Mouse (Mus musculus) erythroblast, adult 5-6 weeks (primary cell): ENCODE data around the gene Elk3. TPM values are rescaled to one million over a fixed set of nuclear protein-coding genes. Genes with fewer than 3 reads are reported as not detected.

Experiments used
- ATAC-seq: replicated peaks from 2 replicates; pipeline ENCODE4 v1.8.0; 2016; ENCODE audit warnings: moderate number of reproducible peaks, mild to moderate bottlenecking, moderate TSS enrichment, inconsistent platforms; ENCODE audit not compliant: poor library complexity, low FRiP score, severe bottlenecking
- total RNA-seq, 2 experiments: library from RNA; stranded (forward) in 1 of 2; stranded (reverse) in 1 of 2; fragments of 150-400 nt in 1 of 2; fragments of 200-764, 138-1000 nt in 1 of 2; gene quantifications; 2 replicates each; pipeline versions ENCODE4 v1.2.3 to v1.2.4; 2015 to 2017; ENCODE audit warnings: low replicate concordance in 2 of 2

Elk3 gene
- total RNA-seq, 2 experiments from 2014 or later, result 3.8 to 4.2 TPM

DNA sequence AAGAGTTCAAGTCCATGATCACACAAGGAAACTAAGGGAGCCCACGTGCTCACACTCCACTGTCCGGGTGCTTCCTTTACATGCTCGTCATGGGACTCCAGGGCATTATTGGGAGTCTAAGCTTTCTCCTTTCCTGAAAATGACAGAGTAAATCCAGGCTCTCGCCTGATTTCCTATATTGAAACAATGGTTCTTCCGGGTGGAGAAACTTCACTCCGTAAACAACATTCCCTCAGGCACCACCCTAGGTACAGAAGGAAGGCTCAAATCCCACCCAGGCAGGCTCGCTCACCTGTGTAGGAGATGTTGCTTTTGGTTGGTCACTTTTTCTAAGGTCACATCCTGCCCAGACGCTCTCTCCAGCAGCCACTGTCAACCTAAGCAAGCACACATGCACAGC is 9.1 kb downstream of the Elk3 start:
- ATAC-seq, result no peak

DNA sequence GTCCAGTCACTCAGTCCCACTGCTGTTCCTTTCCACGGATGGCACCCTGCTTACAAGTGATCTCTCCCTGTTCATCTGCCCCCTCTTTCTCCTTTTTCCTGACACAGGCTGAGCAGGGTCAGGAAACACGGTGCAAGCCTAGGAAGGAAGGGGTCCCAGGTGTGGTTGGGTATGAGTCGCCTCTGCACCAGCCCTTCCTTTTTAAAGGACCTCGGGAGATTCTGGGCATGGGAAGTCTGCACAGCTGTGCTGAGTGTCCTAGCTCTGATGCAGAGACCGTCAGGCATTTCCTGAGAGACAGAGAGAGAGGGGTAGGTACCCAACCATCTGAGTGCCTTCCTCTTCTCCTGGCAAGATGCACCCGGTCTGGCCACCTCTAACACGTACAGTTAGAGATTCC is 12.7 kb downstream of the Elk3 start:
- no peak for ATAC-seq

DNA sequence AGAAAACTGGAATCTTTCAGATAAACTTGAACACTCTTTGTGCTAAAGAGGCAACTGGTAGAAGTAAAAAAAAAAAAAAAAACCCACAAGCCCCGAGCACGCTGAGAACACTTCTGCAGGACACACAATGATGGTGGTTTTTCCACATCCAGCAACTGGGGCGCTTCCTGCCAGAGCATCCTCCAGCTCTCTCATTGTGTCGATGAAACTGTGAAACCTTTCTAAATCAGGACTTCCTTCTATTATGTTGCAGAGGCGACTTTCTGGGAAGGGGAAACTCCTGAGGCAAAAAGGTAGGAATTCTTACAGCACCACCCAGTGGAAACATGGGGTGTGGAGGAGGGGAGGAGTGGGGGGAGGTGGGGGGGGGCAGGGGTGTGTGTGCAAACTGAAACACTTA is 13.2 kb downstream of the Elk3 start:
- ATAC-seq, result no peak

DNA sequence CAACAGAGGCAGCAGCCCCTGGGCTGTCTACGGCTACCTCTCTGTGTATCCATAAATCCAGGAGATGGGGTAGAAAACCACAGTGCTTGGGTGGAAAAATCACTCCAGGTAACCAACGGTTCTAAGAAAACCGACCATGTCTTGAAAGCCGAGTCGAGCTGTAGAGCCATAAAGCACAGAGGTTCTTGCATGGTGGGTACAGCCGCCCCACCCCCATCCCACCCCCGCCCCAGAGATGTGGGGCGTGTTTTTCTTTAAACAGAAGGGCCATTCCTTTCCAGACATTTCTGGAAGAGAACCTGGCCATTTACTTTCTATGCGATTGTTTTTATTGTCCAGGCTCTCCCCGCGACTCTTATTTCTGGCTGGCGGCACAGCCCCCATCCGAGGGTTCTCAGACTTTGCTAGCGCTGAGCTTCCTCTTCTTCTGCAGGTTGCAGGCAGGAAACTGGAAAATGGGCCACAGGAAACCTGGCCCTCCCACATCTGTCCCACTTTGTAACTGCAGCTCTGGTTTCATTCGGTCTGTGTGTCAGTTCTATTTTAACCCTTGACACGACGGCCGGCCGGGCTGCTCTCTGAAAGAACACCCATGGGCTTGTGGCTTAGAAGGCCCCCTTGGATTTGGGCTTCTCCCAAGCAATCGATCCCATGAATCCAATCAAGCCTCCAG is 16.3 kb downstream of the Elk3 start:
- no peak for ATAC-seq

DNA sequence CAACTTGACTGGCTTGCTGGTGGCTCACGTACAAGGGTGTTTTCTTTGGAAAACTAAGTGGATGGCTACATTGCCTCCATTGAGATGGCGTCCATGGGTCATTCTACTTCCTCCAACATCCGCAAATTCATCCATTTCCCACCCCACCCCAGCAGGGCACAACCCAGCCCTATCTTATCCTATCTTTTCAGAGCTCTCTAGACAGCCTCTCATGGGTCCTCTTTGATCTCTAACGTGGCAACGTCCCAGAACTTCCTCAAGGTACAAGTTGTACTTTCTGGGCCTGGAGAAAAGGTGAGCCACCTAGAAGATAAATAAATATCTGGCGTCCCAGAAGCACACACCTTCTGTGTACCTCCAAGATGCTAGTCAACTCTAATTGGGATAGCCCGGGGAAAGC is 17.3 kb downstream of the Elk3 start:
- ATAC-seq, result no peak

DNA sequence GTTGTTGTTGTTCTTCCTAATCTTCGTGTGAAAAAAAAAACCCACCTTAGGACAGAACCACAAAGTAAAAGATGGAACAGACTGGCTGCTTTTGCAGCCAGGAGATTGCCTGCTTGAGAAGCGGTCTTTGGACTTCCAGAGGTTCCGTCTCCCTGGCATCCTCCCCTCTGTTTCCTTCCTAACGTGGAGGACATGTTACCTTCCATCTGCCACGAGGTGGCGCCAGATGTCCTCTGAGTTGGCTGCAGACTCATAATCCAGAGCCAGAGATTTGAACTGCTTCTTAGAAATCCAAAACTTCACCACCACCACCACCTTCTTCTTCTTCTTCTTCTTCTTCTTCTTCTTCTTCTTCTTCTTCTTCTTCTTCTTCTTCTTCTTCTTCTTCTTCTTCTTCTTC is 19.1 kb downstream of the Elk3 start:
- peak; percentile 77 for ATAC-seq

DNA sequence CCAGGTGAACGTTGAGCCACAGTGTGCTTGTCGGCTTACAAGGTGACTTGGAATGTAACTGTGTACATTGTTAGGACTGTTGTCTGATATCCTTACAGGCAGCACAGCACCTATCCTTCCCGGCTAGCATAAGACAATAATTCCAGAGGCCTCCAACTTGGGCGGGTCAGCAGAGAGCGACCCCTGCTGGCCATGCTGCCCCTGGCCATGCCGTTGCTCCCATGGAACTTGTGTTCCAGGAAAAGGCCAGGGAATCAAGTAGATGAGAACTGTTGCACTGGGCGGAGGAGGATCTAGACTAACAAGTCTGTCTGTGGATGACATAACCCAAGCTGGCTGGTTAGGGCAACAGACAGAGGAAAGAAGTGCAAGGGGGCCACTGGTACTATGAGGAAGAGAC is 19.6 kb downstream of the Elk3 start:
- ATAC-seq, result 0 out of 2 replicates have a peak, but pooled peaks have one; percentile 45

DNA sequence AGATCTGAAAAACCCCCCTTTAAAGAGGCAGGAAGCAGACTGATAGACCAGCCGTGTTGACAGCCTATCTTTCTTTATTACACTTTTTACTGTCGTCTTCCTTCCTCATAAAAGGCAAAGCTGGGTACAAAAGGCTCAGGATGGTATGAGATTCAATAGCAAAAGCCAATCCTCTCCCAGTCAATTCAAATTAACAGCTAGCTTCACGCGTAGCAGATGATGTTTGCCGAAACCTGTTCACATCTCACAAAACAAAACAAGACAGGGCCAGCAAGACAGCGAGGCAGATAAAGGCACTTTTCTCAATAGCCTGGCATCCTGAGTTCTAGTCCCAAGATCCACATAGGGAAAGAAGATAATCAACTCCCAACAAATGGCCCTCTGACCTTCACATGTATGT is 21.5 kb downstream of the Elk3 start:
- no peak for ATAC-seq

DNA sequence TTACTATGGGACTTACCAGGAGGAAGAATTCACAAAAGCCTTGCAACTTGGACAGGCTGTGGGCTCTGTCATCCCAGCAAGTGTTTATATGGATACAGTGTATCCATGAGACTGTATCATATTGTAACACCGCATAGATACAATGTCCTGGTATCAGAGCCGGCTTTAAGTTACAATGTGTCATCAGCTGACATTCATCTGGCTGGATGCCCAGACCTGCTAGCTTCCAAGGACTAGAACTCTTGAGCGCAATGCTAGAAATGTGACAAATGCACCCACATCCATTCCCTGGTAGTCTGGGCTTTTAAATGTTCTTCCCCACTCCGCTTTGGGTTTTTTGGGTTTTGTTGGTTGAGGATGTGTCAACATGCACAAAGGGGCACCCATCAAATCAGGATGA is 22.6 kb downstream of the Elk3 start:
- no peak for ATAC-seq

DNA sequence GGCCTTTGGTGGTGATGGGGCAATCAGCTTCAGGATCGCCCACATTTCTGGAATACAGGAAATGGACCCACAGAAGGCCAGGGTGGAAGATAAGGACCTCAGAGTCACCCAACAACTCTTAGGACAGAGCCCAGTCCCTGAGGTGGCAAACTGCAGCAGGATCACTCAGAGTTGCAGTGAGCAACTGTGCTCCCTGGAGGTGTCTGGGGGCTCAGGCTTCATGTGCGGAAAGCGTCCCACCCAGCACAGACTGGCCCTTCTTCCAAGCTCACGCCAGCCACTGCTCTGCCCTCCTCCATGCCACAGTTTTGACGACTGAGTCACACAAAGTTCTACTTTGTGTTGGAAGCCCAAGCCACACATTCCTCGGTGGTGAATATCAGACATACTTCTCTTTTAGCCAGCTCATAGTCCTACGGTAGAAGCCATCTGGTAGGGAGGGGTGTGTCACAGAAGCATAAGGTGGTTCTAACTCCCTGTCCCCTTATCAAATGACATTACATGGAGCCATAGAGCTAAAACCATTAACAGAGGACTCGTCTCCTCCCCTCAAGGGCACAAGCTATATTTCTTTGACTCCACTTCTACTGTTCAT is 23.3 kb downstream of the Elk3 start:
- no peak for ATAC-seq

DNA sequence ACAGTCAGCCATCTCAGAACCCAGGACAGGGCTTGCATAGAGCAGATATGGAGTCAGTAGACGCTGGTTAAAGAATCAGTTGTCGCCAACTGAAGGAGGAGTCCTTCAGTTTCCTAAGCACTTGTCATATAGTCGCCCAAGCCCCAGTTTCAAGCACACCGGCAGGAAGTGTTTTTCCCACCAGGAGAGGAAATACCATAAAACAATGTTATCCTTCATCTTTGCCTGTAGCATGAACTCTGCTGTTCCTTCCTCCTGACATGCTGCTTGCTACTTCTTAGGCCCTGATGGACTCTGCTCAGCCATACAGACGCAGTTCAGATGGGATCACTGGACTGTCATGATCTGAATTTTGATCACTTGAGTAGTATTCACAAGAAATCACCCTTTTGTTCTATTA is 25.4 kb downstream of the Elk3 start:
- no peak for ATAC-seq

DNA sequence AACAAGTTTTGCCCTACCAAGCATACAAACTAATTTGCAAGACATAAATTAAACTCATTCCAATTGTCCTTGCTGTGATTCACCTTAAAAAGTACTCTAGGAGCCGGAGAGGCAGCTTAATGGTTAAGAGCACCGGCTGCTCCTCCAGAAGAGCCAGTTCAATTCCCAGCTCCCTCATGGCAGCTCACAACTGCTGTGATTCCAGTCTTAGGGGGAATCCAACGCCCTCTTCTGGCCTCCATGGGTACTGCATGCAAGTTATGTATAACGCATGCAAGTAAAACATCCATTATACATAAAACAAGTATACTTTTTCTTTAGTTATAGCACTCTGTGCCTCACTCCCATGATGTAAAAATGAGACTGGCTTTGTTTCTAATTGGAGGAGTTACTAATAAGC is 27.7 kb downstream of the Elk3 start:
- ATAC-seq, result no peak

DNA sequence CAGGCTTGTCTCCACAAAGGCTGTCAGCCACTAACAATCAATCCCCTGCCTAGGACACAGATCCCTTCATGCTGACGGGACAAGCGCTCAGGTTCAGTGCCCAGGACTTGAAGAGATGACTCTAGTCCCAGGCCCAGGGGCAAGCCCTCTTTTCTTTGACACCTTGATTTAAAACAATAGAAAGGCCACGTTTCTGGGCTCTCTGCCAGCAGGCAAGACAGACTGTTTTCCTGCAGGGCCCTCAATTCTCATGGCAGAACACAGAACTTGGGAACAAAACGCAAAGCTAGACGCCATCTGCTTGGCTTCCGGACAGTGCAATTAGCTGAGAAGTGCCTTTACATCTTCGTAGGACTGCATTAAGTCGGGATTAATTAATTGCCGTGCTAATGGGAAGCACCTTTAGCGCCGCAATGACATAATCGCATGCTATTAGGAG is 28.4 kb downstream of the Elk3 start:
- no peak for ATAC-seq

DNA sequence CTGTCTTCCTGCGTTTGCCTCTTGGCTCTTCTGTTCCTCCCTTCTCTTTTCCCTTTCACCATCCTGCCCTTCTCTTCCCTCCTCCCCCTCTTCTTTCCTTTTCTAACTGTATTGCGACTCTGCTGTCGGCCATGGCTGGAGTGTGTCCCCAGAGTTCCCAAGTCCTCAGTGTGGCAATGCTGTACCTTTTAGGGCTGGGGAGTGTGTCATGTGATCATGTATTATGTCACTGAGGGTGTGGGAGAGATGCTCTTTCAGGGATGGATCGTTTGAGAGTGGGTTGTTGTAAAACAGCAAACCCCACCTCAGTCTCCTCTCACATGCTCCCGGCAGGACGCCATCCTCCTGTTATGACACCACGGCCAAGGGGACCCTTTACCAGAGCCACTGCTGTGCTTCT is 29.8 kb downstream of the Elk3 start:
- ATAC-seq, result no peak

DNA sequence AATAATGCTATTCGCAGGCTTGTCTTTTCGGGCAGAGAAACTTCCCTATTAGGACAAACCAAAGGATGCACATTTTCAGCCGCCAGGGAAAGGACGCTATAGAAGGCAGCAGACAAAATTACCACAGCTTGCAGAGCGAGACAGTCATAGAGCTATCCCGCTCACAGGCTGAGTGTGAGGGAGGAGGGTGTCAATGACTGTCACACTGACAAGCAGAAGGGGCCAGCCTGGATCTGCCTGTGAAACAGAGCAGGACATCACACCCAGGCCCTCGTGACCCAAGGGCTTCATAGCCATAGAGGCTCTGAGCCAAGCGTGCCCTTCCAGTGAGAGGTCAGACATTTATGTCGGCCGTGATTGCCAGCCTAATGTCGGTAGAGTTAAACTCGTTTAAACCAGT is 30.3 kb downstream of the Elk3 start:
- no peak for ATAC-seq

DNA sequence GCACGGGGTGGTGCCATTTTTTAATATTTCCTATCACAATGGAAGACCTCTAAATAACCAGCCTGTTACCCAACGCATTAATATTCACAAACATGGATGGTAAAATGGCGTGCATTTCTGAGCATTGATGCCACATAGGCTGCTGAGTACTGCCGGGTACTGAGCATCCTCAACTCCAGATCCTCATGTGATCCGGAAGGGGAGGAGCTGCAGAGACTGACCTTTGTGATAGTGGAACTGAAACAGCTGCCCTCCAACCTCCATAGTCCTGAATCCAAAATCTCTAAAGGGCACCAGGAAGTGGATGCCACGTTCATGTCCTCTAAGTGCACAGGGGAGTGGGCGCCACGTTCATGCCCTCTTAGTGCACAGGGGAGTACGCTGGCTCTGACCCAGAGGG is 31.9 kb downstream of the Elk3 start:
- no peak for ATAC-seq

DNA sequence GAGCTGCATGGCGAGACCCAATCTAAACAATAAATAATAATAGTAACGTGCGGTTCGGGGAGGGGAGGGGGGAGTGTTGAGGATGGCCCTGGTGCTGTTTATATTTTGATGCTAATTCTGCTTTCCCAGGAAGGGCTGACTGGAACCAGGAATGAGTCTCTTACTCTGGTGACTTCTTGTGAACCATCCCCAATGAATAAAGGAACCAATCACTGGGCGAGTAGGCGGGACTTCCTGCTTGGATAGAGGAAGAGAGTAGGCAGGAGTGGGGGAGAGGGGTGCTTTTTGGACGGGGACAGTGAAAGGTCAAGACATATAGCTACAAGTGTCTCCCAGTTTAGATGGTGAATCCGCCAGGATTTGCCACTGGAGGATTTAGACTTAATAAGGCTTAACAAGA is 32.6 kb downstream of the Elk3 start:
- no peak for ATAC-seq

DNA sequence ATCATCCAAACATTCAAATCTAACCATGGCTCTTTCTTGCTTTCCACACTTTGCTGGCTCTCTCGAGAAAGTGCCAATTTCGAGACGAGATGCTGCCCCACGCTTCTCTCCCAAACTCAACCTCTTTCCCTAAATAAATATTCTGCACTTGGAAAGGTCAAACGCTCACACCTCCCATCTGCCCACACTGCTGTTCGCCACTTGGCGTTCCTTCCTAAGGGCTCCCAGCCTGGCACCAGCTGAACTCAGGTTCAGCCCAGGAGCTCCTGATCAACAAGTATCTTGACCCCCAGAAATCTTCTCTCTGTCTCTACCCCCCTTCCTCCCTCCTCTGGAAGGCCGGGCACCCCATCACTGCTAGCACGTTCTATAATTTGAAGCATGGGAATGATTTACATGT is 34.1 kb downstream of the Elk3 start:
- ATAC-seq, result no peak

DNA sequence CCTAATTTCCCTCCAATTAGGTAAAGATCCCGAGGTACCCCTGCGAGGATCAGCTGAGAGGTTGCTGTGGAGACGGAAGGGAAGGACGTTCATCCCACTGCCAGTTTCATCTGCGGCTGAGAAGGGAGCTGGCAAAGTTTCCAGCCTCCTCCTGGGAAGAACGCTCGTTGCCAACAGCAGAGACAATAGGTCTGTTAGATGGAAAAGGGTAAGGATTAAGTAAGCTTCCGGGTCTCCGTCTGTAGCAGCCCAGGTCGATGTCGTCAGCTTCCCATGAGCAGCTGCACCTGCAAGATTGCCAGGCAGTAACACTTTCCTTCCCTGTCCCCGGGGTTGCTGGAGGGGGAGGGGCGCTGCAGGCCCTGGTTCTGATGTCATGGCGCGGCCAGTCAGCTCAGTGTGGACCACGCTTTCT is 34.6 kb downstream of the Elk3 start:
- no peak for ATAC-seq

DNA sequence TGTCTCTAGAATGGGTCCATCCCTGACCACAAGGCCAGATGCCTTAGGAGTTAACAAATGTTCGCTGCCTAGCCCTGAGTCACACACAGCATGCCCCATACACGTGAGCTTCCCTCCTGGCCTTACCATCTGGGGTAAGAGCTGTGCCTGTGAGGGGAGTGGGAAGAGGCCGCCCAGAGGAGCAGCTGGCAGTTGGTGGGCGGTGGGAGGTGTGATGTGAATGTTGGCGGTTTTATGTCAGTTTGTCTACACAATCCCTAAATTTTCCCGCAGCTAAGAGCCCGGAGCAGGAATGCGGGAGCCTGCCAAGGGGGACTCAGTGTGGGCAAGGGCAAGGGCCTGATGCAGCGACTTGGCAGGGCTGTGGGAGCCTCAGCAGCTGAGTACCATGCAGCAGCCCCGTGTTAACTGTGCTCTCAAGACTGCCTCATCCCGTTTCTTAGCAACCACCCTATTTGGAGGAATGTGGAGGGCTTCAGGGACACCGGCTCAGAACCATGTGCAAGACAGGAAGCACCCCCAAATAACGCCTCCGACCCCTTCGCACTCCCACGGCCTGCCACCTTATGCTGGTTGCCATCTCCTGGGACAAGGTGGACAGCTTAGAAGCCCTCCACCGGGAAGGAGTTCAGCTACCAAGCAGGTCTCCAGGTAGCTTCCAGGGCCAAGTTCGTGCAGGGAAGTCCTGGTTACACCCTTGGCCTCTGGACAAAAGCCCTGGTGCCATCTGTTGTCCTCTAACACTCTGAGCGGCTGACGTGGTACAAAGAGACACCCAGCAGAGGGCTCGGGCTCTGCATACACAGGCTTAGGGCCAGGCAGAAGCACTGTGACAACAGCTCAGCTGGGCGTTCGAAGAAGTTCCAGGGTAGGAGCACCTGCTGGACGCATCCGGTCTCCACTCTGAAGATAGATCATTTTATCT is 35.5 kb downstream of the Elk3 start:
- ATAC-seq, result no peak

DNA sequence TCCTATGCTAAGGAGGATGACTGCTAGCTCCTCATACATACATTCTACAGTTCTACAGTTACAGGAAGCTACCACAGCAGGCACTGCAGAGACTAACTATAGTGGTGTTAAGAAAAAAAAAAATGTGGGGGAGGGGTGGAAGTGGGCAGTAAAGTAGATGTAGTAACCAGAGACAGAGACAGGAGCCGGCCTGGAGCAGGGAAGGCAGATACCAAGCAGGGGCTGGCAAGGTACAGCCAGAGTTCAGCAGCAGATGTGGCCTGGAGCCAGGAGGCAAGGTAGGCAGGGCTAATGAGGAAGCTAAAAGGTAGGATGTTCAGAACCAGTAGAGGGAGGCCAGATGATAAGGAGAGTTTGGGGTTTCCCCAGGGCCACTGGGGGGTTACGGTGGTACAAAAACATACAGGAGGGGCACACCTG is 36.6 kb downstream of the Elk3 start:
- no peak for ATAC-seq
